Mouse (Mus musculus): Measurements from ENCODE around the gene Necab3.
A peak's percentile ranks its signal among the peaks of the same experiment; 100 is the strongest.

Necab3 gene

GRCm38 (mm10) chr2:154571976-154572375 is 13.3 kb upstream of the Necab3 start:
- DNase-seq, result no peak

- DNase-seq, result peak; percentile 15
Measured at GRCm38 (mm10) chr2:154571266-154571665, 12.6 kb upstream of the Necab3 start.

GRCm38 (mm10) chr2:154570666-154571065 is 12.0 kb upstream of the Necab3 start:
- DNase-seq, result no peak

GRCm38 (mm10) chr2:154569836-154570286 is 11.2 kb upstream of the Necab3 start, which contains the start of gene E2f1:
Gene E2f1, minus strand, starts transcription at chr2:154569892.
- peak; percentile 98 for DNase-seq

- DNase-seq, result peak; percentile 73
Measured at GRCm38 (mm10) chr2:154569071-154569748, 10.5 kb upstream of the Necab3 start.

- peak; percentile 85 for DNase-seq
Measured at GRCm38 (mm10) chr2:154568329-154569070, 9.8 kb upstream of the Necab3 start.

- DNase-seq, result no peak
Measured at GRCm38 (mm10) chr2:154567766-154568165, 9.1 kb upstream of the Necab3 start.

GRCm38 (mm10) chr2:154566641-154567040 is 8.0 kb upstream of the Necab3 start:
- no peak for DNase-seq

- no peak for DNase-seq
Measured at GRCm38 (mm10) chr2:154565562-154565961, 6.9 kb upstream of the Necab3 start.

GRCm38 (mm10) chr2:154563612-154564170 is 5.0 kb upstream of the Necab3 start:
- DNase-seq, result no peak

- DNase-seq, result no peak
Measured at GRCm38 (mm10) chr2:154557184-154557832, 1.4 kb downstream of the Necab3 start.

- no peak for DNase-seq
Measured at GRCm38 (mm10) chr2:154555235-154555634, 3.5 kb downstream of the Necab3 start.

GRCm38 (mm10) chr2:154552424-154552907 is 6.2 kb downstream of the Necab3 start:
- peak; percentile 89 for DNase-seq

- DNase-seq, result no peak
Measured at GRCm38 (mm10) chr2:154551927-154552326, 6.8 kb downstream of the Necab3 start.

- DNase-seq, result no peak
Measured at GRCm38 (mm10) chr2:154551476-154551875, 7.2 kb downstream of the Necab3 start, which contains the start of gene Actl10. Gene Actl10, plus strand, starts transcription at chr2:154551776.

GRCm38 (mm10) chr2:154550937-154551336 is 7.8 kb downstream of the Necab3 start:
- DNase-seq, result peak; percentile 66

- no peak for DNase-seq
Measured at GRCm38 (mm10) chr2:154549886-154550189, 8.9 kb downstream of the Necab3 start.

- DNase-seq, result peak; percentile 94
Measured at GRCm38 (mm10) chr2:154549127-154549885, 9.4 kb downstream of the Necab3 start.

- DNase-seq, result peak; percentile 83
Measured at GRCm38 (mm10) chr2:154548688-154549087, 10.0 kb downstream of the Necab3 start.

GRCm38 (mm10) chr2:154546711-154547110 is 12.0 kb downstream of the Necab3 start, which contains the start of gene 1700003F12Rik:
Gene 1700003F12Rik, plus strand, starts transcription at chr2:154547085.
- DNase-seq, result no peak

GRCm38 (mm10) chr2:154543567-154544347 is 14.9 kb downstream of the Necab3 start:
- no peak for DNase-seq
